Mouse (Mus musculus) lung, embryonic 14.5 days (tissue): ENCODE results near the gene Ostc. TPM values are rescaled to one million over a fixed set of nuclear protein-coding genes. Genes with fewer than 3 reads are reported as not detected.

ENCODE experiments used
- ATAC-seq: fragments of 200-750 bp; cut with Nextera tagmentation; 2 replicates; pipeline ENCODE4 v1.8.0; 2017; ENCODE audit warnings: mild to moderate bottlenecking, moderate TSS enrichment, moderate library complexity; ENCODE audit not compliant: insufficient read depth
- DNase-seq: peaks from one replicate; pipeline ENCODE4 v3.0.0-alpha.2; 2015
- H3K27ac ChIP-seq: fragments of 300-500 bp; sonication (generic); 2 replicates; pipeline ENCODE4 v1.5.1; 2014; ENCODE audit warnings: low read depth, mild to moderate bottlenecking, moderate library complexity
- H3K27me3 ChIP-seq: fragments of 300-500 bp; sonication (generic); 2 replicates; pipeline ENCODE4 v1.6.1; 2014; ENCODE audit warnings: low read length, control low read depth; ENCODE audit not compliant: insufficient read depth
- H3K36me3 ChIP-seq: fragments of 300-500 bp; sonication (generic); 2 replicates; pipeline ENCODE4 v1.6.1; 2014; ENCODE audit warnings: control low read depth; ENCODE audit not compliant: insufficient read depth
- H3K4me1 ChIP-seq: fragments of 300-500 bp; sonication (generic); 2 replicates; pipeline ENCODE4 v1.6.1; 2014; ENCODE audit warnings: antibody characterized with exemption, control low read depth; ENCODE audit not compliant: insufficient read depth
- H3K4me2 ChIP-seq: fragments of 300-500 bp; sonication (generic); 2 replicates; pipeline ENCODE4 v1.6.1; 2014; ENCODE audit warnings: mild to moderate bottlenecking
- H3K4me3 ChIP-seq: fragments of 300-500 bp; sonication (generic); 2 replicates; pipeline ENCODE4 v1.5.1; 2014; ENCODE audit warnings: low read depth, low read length
- H3K9ac ChIP-seq: fragments of 300-500 bp; sonication (generic); 2 replicates; pipeline ENCODE4 v1.6.1; 2014
- H3K9me3 ChIP-seq: fragments of 300-500 bp; sonication (generic); 2 replicates; pipeline ENCODE4 v1.6.1; 2016; ENCODE audit warnings: low read depth, low read length, control low read depth
- CTCF ChIP-seq: IDR thresholded peaks from 2 replicates; pipeline ENCODE4 v1.5.1; 2016; ENCODE audit warnings: antibody characterized with exemption, low read depth
- WGBS: fragments of 180-500 bp; shearing (Covaris S2); extraction: QIAGEN DNeasy Blood & Tissue Kit; methylation state at CpG from one replicate; pipeline ENCODE4 v1.1.7; 2014; 5-methylcytosine and 5-hydroxymethylcytosine counted together
- polyA plus RNA-seq: library from polyadenylated mRNA; unstranded; fragments of >200 nt; fragmentation: Nextera tagmentation; extraction: Ambion mirVana; gene quantifications from 2 replicates; pipeline ENCODE4 v1.2.1, GENCODE M21; 2014

Gene Ostc
- polyA plus RNA-seq, 1 experiment from 2014 or later: 401 TPM

GRCm38 (mm10) chr3:130671291-130671690, 38.0 kb downstream of the Ostc start:
- Histone ChIP-seq H3K36me3 (no peaks in the 10 kb centered on the region), H3K4me3 (no peak overlapping the region), H3K27ac (no peak overlapping the region), H3K4me1 (no peaks in the 10 kb centered on the region), H3K9ac (no peak overlapping the region), H3K9me3 (no peaks in the 10 kb centered on the region), H3K4me2 (no peak overlapping the region), H3K27me3 (no peaks in the 10 kb centered on the region)
- DNase-seq: no peak
- 61% methylated on average over 14 of the region's 14 CpGs for WGBS
- ATAC-seq: no peak
- no peak for TF ChIP-seq CTCF

DNA sequence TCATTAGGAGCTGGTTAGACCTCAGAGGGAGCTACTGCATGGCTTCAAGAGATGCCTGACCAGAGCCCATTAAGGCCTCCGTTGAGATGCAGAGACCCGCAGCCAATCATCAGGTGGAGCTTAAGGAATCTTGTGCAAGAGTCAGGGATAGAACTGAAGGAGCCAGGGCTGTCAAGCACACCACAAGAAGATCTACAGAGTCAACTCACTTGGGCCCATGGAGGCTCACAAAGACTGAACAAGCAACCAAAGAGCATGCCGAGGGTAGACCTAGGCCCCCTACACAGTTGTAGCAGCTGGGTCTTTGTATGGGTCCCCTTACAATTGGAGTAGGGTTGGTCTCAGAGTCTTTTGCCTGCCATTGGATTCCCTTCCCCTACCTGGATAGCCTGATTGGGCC, 46.7 kb downstream of the Ostc start:
- Histone ChIP-seq H3K36me3 (no peaks in the 10 kb centered on the region), H3K27me3 (no peaks in the 10 kb centered on the region), H3K4me2 (no peak overlapping the region), H3K4me1 (no peaks in the 10 kb centered on the region), H3K27ac (no peak overlapping the region), H3K9ac (no peak overlapping the region), H3K4me3 (no peak overlapping the region), H3K9me3 (no peaks in the 10 kb centered on the region)
- DNase-seq (no peak), ATAC-seq (no peak)
- no peak for TF ChIP-seq CTCF
- WGBS: 86% methylated on average over 3 of the region's 3 CpGs

DNA sequence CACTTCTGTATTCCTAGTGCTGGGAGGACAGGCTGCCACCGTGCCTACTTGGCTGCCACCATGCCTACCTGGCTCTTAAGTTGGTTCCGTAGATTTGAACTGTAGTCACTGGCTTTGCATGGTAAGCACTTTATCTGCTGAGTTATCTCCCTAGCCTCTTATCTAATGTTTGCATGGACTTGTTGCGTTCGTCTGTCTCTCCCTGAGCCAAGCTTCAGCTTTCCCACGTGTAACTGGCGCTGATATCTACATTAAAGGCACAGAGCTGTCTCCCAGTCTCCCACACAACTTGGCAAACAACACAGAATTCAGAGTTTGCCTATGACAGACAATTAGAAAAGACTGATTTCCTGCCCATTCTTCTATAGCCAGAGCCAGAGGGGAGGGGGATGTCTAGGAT, 48.6 kb downstream of the Ostc start:
- ATAC-seq: no peak
- WGBS: 32% methylated on average over 6 of the region's 6 CpGs
- H3K36me3 ChIP-seq: no peaks in the 10 kb centered on the region
- no peak overlapping the region for H3K4me3 ChIP-seq
- no peak overlapping the region for H3K27ac ChIP-seq
- no peak overlapping the region for H3K4me2 ChIP-seq
- DNase-seq: no peak
- H3K9me3 ChIP-seq: no peaks in the 10 kb centered on the region
- H3K27me3 ChIP-seq: no peaks in the 10 kb centered on the region
- TF ChIP-seq CTCF: no peak
- H3K9ac ChIP-seq: no peak overlapping the region
- H3K4me1 ChIP-seq: no peaks in the 10 kb centered on the region

- ATAC-seq: no peak
- no peaks in the 10 kb centered on the region for H3K4me1 ChIP-seq
- H3K27me3 ChIP-seq: no peaks in the 10 kb centered on the region
- H3K4me2 ChIP-seq: no peak overlapping the region
- H3K9ac ChIP-seq: no peak overlapping the region
- no peaks in the 10 kb centered on the region for H3K9me3 ChIP-seq
- no peak for DNase-seq
- WGBS: 42% methylated on average over 6 of the region's 6 CpGs
- H3K27ac ChIP-seq: no peak overlapping the region
- no peak for TF ChIP-seq CTCF
- no peaks in the 10 kb centered on the region for H3K36me3 ChIP-seq
- no peak overlapping the region for H3K4me3 ChIP-seq
These were observed 59.7 kb downstream of the Ostc start for GRCm38 (mm10) chr3:130649569-130649968.

- DNase-seq (no peak), ATAC-seq (no peak)
- Histone ChIP-seq H3K27ac (no peak overlapping the region), H3K9ac (no peak overlapping the region), H3K9me3 (no peaks in the 10 kb centered on the region), H3K4me3 (no peak overlapping the region), H3K4me2 (no peak overlapping the region), H3K27me3 (no peaks in the 10 kb centered on the region), H3K4me1 (no peaks in the 10 kb centered on the region), H3K36me3 (no peaks in the 10 kb centered on the region)
- 79% methylated on average over 11 of the region's 11 CpGs for WGBS
- TF ChIP-seq CTCF: no peak
These were observed 63.0 kb downstream of the Ostc start for GRCm38 (mm10) chr3:130646110-130646810.

Other genes with a start within 250 kb of the Ostc start
- not detected in 2 replicates for gene Etnppl, start 92.0 kb downstream of the Ostc start, polyA plus RNA-seq
- 1,090 and 1,134 TPM in 2 replicates for gene Rpl34, start 21.0 kb upstream of the Ostc start, polyA plus RNA-seq